Mouse (Mus musculus) adipose tissue, adult 10 weeks (tissue): ENCODE data around the gene Prl2c3. TPM values are rescaled to one million over a fixed set of nuclear protein-coding genes. Genes with fewer than 3 reads are reported as not detected.

Experiments used
- polyA plus RNA-seq: library from polyadenylated mRNA; stranded (reverse); fragments of 350-450 nt; fragmentation: Illumina TruSeq; extraction: RNeasy Lipid Tissue Mini Kit (QIAGEN cat#74804); gene quantifications from one replicate; pipeline ENCODE4 v1.2.3, GENCODE M21; 2014; ENCODE audit warnings: low read depth, low replicate concordance

The Prl2c3 gene
- not detected for polyA plus RNA-seq

GRCm38 (mm10) chr13:12799979-12800378 lies at the start of gene Prl2c3:
Prl2c3 (minus strand) TSS chr13:12800079.

Other genes with a start within 250 kb of the Prl2c3 start
- gene Ero1lb, start 234.2 kb downstream of the Prl2c3 start, polyA plus RNA-seq = 22.4 TPM
- not detected for gene Prl2c2, start 205.3 kb upstream of the Prl2c3 start, polyA plus RNA-seq